Mouse (Mus musculus) bone marrow macrophage, adult 2 months (primary cell): ENCODE results near the gene Pacs2. TPM values are rescaled to one million over a fixed set of nuclear protein-coding genes. Genes with fewer than 3 reads are reported as not detected.
A peak's percentile ranks its signal among the peaks of the same experiment; 100 is the strongest.

Experiments used
- H3K27ac ChIP-seq: 2 replicates; pipeline ENCODE4 v1.5.1; 2012; ENCODE audit warnings: low read depth, low read length; ENCODE audit not compliant: insufficient read depth
- H3K4me1 ChIP-seq: 2 replicates; pipeline ENCODE4 v1.6.1; 2012; ENCODE audit warnings: low read length; ENCODE audit not compliant: control insufficient read depth, insufficient read depth
- H3K4me3 ChIP-seq: 2 replicates; pipeline ENCODE4 v1.5.1; 2012; ENCODE audit warnings: mild to moderate bottlenecking, low read length, moderate library complexity; ENCODE audit not compliant: insufficient read depth
- CTCF ChIP-seq: IDR thresholded peaks from 2 replicates; pipeline ENCODE4 v1.5.1; 2012; ENCODE audit warnings: low read depth, mild to moderate bottlenecking, low read length, moderate library complexity
- POLR2A ChIP-seq: IDR thresholded peaks from 2 replicates; pipeline ENCODE4 v1.6.1; 2012; ENCODE audit warnings: mild to moderate bottlenecking, low read depth, low read length, borderline replicate concordance
- polyA plus RNA-seq: library from polyadenylated mRNA; stranded (reverse); fragments of >200 nt; gene quantifications from 2 replicates; pipeline ENCODE4 v1.2.4, GENCODE M21; 2012; ENCODE audit not compliant: missing spikeins, insufficient read depth, insufficient read length

Pacs2 gene
- polyA plus RNA-seq, result 53.4 and 62.2 TPM in 2 replicates

- TF ChIP-seq POLR2A, result no peak
- no peak for TF ChIP-seq CTCF
- H3K4me3 ChIP-seq, result peak within 1 kb of the TSS; percentile 84
- peaks cover 52% of the 10 kb centered on the region for H3K4me1 ChIP-seq
- H3K27ac ChIP-seq, result peak within 1 kb of the TSS; percentile 26
Observed at GRCm38 (mm10) chr12:113013604-113014558, at the start of gene Pacs2. Gene Pacs2, plus strand, starts transcription at chr12:113014508.

- Histone ChIP-seq H3K4me3 (no peak overlapping the region), H3K4me1 (0 out of 2 replicates have a peak, but pooled peaks cover 4% of the 10 kb centered on the region), H3K27ac (no peak overlapping the region)
- no peak for TF ChIP-seq POLR2A
- no peak for TF ChIP-seq CTCF
Observed at GRCm38 (mm10) chr12:112965783-112966182, 48.5 kb upstream of the Pacs2 start.

- TF ChIP-seq POLR2A (no peak), CTCF (no peak)
- no peak overlapping the region for H3K4me3 ChIP-seq
- 0 out of 2 replicates have a peak, but pooled peaks cover 4% of the 10 kb centered on the region for H3K4me1 ChIP-seq
- no peak overlapping the region for H3K27ac ChIP-seq
Observed at GRCm38 (mm10) chr12:112968943-112969342, 45.4 kb upstream of the Pacs2 start.

- Histone ChIP-seq H3K4me1 (0 out of 2 replicates have a peak, but pooled peaks cover 4% of the 10 kb centered on the region), H3K27ac (no peak overlapping the region), H3K4me3 (no peak overlapping the region)
- TF ChIP-seq POLR2A, result no peak
- TF ChIP-seq CTCF, result no peak
Observed at GRCm38 (mm10) chr12:112969616-112970015, 44.7 kb upstream of the Pacs2 start.

- TF ChIP-seq CTCF (no peak), POLR2A (no peak)
- no peak overlapping the region for H3K27ac ChIP-seq
- H3K4me3 ChIP-seq, result no peak overlapping the region
- peaks cover 6% of the 10 kb centered on the region; the same call in 1 of the 2 replicates for H3K4me1 ChIP-seq
Observed at GRCm38 (mm10) chr12:112974736-112975135, 39.6 kb upstream of the Pacs2 start.

GRCm38 (mm10) chr12:112976371-112977073 lies 37.8 kb upstream of the Pacs2 start, which contains the start of gene Btbd6:
Gene Btbd6, plus strand, starts transcription at chr12:112976482.
- TF ChIP-seq CTCF (0 out of 2 replicates have a peak, but pooled peaks have one; percentile 15), POLR2A (no peak; the same call in 1 of the 2 replicates)
- Histone ChIP-seq H3K27ac (peak within 1 kb of the TSS; percentile 17), H3K4me1 (peaks cover 6% of the 10 kb centered on the region; the same call in 1 of the 2 replicates), H3K4me3 (peak within 1 kb of the TSS; percentile 77)

- peak overlapping the region; percentile 77 for H3K4me3 ChIP-seq
- H3K4me1 ChIP-seq, result peaks cover 6% of the 10 kb centered on the region; the same call in 1 of the 2 replicates
- no peak overlapping the region for H3K27ac ChIP-seq
- no peak for TF ChIP-seq POLR2A
- TF ChIP-seq CTCF, result no peak
Observed at GRCm38 (mm10) chr12:112977156-112977555, 37.2 kb upstream of the Pacs2 start.

- Histone ChIP-seq H3K4me3 (no peak overlapping the region), H3K4me1 (peaks cover 5% of the 10 kb centered on the region), H3K27ac (no peak overlapping the region)
- TF ChIP-seq POLR2A, result no peak
- no peak for TF ChIP-seq CTCF
Observed at GRCm38 (mm10) chr12:112982031-112982430, 32.3 kb upstream of the Pacs2 start.

GRCm38 (mm10) chr12:112985346-112985745 lies 29.0 kb upstream of the Pacs2 start:
- TF ChIP-seq POLR2A, result no peak
- no peak for TF ChIP-seq CTCF
- H3K4me1 ChIP-seq, result peaks cover 18% of the 10 kb centered on the region
- no peak overlapping the region for H3K4me3 ChIP-seq
- H3K27ac ChIP-seq, result no peak overlapping the region
